Mouse (Mus musculus): ENCODE results near the gene Snx10.

DNA sequence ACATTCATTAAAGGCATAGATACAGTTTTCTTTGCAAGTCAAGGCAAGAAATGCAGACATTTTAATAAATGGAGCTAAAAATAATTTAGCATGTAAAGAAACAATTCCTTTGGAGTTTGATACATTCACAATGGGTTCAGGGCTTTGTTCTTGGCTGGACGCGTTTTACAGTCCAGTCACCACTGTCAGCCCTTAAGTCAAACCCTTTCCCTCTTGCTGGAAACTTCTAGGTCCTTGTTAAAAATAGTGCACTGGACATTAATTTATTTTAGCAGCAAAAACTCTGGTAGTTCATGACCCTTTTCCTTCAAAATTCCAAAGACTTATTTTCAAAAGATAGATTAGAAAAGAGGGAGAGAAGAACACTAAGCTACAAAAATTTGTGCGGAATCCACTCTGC lies 68.1 kb downstream of the Snx10 start:
- no peak for TF ChIP-seq CTCF (IDR thresholded peaks at IDR 0.05; ENCODE audit: control insufficient read depth, insufficient read depth, insufficient replicate concordance, low read depth, low read length)
- no peak for TF ChIP-seq POLR2A (IDR thresholded peaks at IDR 0.05; ENCODE audit: control insufficient read depth, low read depth, low read length)
